Mouse (Mus musculus) bone marrow, adult 2 months (tissue): ENCODE results near the gene Tmcc3.

Source experiments
- CTCF ChIP-seq: fragments of 200-500 bp; IDR thresholded peaks from 2 replicates; pipeline ENCODE4 v1.5.1; 2011; ENCODE audit warnings: low read length, control low read depth; ENCODE audit not compliant: control insufficient read depth, insufficient read depth
- POLR2A ChIP-seq: fragments of 200-500 bp; IDR thresholded peaks from 2 replicates; pipeline ENCODE4 v1.6.1; 2011; ENCODE audit warnings: low read depth, mild to moderate bottlenecking, control low read depth, low read length, borderline replicate concordance; ENCODE audit not compliant: control insufficient read depth

DNA sequence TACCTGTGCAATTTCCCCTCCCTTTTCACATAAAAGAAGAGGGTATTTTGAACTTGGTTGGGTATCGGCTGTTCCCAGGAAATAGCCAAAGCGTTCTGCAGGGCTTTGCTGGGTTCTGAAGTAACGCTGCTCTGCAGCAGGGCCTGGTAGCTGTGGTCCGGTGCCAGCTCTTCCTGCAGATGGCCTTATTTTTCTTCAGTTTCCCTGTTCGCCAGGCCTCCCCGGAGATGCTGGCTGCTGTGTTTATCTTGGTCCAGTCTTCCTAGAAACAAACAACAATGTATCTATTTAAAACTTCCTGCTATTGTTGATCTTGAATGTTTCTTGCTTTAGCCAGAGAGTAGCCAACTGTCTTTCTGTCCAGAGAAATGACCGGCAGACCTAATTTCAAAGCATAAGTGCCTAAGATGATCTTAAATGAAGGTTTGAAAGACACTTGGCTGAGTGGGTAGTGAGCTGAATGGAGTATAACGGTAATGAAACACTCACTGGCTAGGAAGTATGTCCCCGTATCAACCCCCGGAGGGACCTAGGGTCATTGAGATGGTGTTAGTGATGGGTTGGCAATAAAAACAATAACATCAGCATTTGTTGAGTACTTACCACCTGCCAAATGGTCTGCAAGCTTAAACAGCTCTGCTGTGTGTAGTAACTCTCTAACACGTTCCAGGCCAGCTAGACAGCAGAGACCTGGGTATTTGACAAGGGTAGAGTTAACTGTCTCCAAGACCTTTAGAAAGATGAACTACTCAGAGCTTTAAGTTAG lies 39.3 kb downstream of the Tmcc3 start:
- no peak for TF ChIP-seq CTCF
- TF ChIP-seq POLR2A: no peak
